Mouse (Mus musculus) bone marrow, adult 2 months (tissue): ENCODE measurements around the gene Hspa12a.

Source experiments
- CTCF ChIP-seq: fragments of 200-500 bp; IDR thresholded peaks from 2 replicates; pipeline ENCODE4 v1.5.1; 2011; ENCODE audit warnings: low read length, control low read depth; ENCODE audit not compliant: control insufficient read depth, insufficient read depth
- POLR2A ChIP-seq: fragments of 200-500 bp; IDR thresholded peaks from 2 replicates; pipeline ENCODE4 v1.6.1; 2011; ENCODE audit warnings: low read depth, mild to moderate bottlenecking, control low read depth, low read length, borderline replicate concordance; ENCODE audit not compliant: control insufficient read depth

GRCm38 (mm10) chr19:58758871-58759270 is 184.6 kb downstream of the Hspa12a start:
- TF ChIP-seq CTCF: no peak
- TF ChIP-seq POLR2A: no peak
